Mouse (Mus musculus): ENCODE results near the gene Nup214. TPM values are rescaled to one million over a fixed set of nuclear protein-coding genes. Genes with fewer than 3 reads are reported as not detected.

Gene Nup214
- total and polyA plus RNA-seq, 3 experiments: 13.9 to 106 (median 50.9) TPM

GRCm38 (mm10) chr2:31998443-31998842 is 24.2 kb downstream of the Nup214 start:
- in situ Hi-C loops (cut with MboI; ENCODE audit: low pct_ligation_motif_present, low pct_unique_long_range_greater_than_20kb, low sequenced_read_pairs) (no loop called here), dilution Hi-C loops (cut with MboI; ENCODE audit: extremely low pct_ligation_motif_present, extremely low pct_unique_long_range_greater_than_20kb, low sequenced_read_pairs) (no loop called here)
- no peaks in the 10 kb centered on the region for H3K79me2 ChIP-seq (replicated peaks; ENCODE audit: control insufficient read depth, extremely low read depth, insufficient read depth, poor library complexity, severe bottlenecking)
- H3K4me3 ChIP-seq (replicated peaks in 1 of 3; ENCODE audit: low read depth in 2 of 3, low read length in 2 of 3, poor library complexity in 1 of 3): no peak overlapping the region
- H3K27me3 ChIP-seq (replicated peaks): no peaks in the 10 kb centered on the region
- peaks cover 72 to 89% of the 10 kb centered on the region in 2 experiments for H3K36me3 ChIP-seq (replicated peaks in 1 of 2; ENCODE audit: control insufficient read depth in 1 of 2, insufficient read depth in 1 of 2, low read length in 1 of 2)
- no peak overlapping the region for H3K9ac ChIP-seq (ENCODE audit: insufficient read depth, low read depth)
- no peak overlapping the region for H3K4me2 ChIP-seq (ENCODE audit: insufficient read depth, low read depth, poor library complexity, severe bottlenecking)
- H3K9me3 ChIP-seq (replicated peaks; ENCODE audit: low read length): no peaks in the 10 kb centered on the region
- H3K27ac ChIP-seq (ENCODE audit: insufficient read depth, low read depth): no peak overlapping the region
- no peak for DNase-seq (ENCODE audit: extremely low read depth)
- TF ChIP-seq RAD21 (IDR thresholded peaks at IDR 0.05; ENCODE audit: low read depth, low read length) (no peak), ZNF384 (IDR thresholded peaks at IDR 0.05; ENCODE audit: low read depth, low read length) (peak; percentile 65), CTCF (conservative IDR thresholded peaks at IDR 0.05 in 1 of 2, IDR thresholded peaks at IDR 0.05 in 1 of 2; ENCODE audit: low read depth in 2 of 2, low read length in 2 of 2) (peak in 1 of 2 experiments; percentile 31; a peak in 2 of 4 replicates)
- H3K4me1 ChIP-seq (ENCODE audit: control insufficient read depth in 1 of 2, insufficient read depth in 2 of 2): no peaks in the 10 kb centered on the region

- no peaks in the 10 kb centered on the region for H3K27me3 ChIP-seq (replicated peaks)
- H3K36me3 ChIP-seq (replicated peaks in 1 of 2; ENCODE audit: control insufficient read depth in 1 of 2, insufficient read depth in 1 of 2, low read length in 1 of 2): peaks cover 57 to 84% of the 10 kb centered on the region in 2 experiments
- H3K4me2 ChIP-seq (ENCODE audit: insufficient read depth, low read depth, poor library complexity, severe bottlenecking): peak overlapping the region; percentile 0; the same call in 1 of the 2 replicates
- no peak for DNase-seq (ENCODE audit: extremely low read depth)
- TF ChIP-seq ZNF384 (IDR thresholded peaks at IDR 0.05; ENCODE audit: low read depth, low read length) (peak; percentile 66), USF1 (IDR thresholded peaks at IDR 0.05; ENCODE audit: low read depth, low read length) (no peak), CHD1 (IDR thresholded peaks at IDR 0.05; ENCODE audit: low read depth, low read length) (0 out of 2 replicates have a peak, but pooled peaks have one; percentile 76), ETS1 (conservative IDR thresholded peaks at IDR 0.05; ENCODE audit: low read depth, low read length) (no peak), E2F4 (IDR thresholded peaks at IDR 0.05; ENCODE audit: insufficient replicate concordance, low read depth, low read length) (no peak), EP300 (IDR thresholded peaks at IDR 0.05; ENCODE audit: low read length) (no peak), NRF1 (IDR thresholded peaks at IDR 0.05; ENCODE audit: low read depth, low read length) (no peak)
- dilution Hi-C loops (cut with MboI; ENCODE audit: extremely low pct_ligation_motif_present, extremely low pct_unique_long_range_greater_than_20kb, low sequenced_read_pairs) (no loop called here), in situ Hi-C loops (cut with MboI; ENCODE audit: low pct_ligation_motif_present, low pct_unique_long_range_greater_than_20kb, low sequenced_read_pairs) (no loop called here)
- peaks cover 11 to 33% of the 10 kb centered on the region in 2 experiments for H3K4me1 ChIP-seq (ENCODE audit: control insufficient read depth in 1 of 2, insufficient read depth in 2 of 2)
- H3K9me3 ChIP-seq (replicated peaks; ENCODE audit: low read length): no peaks in the 10 kb centered on the region
- H3K79me2 ChIP-seq (replicated peaks; ENCODE audit: control insufficient read depth, extremely low read depth, insufficient read depth, poor library complexity, severe bottlenecking): no peaks in the 10 kb centered on the region
- peak overlapping the region; percentile 89 for H3K27ac ChIP-seq (ENCODE audit: insufficient read depth, low read depth)
- H3K4me3 ChIP-seq (replicated peaks in 1 of 3; ENCODE audit: low read depth in 2 of 3, low read length in 2 of 3, poor library complexity in 1 of 3): no peak overlapping the region
- peak overlapping the region; percentile 5 for H3K9ac ChIP-seq (ENCODE audit: insufficient read depth, low read depth)
Observed at GRCm38 (mm10) chr2:32008311-32008710, 34.1 kb downstream of the Nup214 start.

GRCm38 (mm10) chr2:32008716-32009115 is 34.5 kb downstream of the Nup214 start:
- Histone ChIP-seq H3K4me1 (ENCODE audit: control insufficient read depth in 1 of 2, insufficient read depth in 2 of 2) (peaks cover 11 to 36% of the 10 kb centered on the region in 2 experiments), H3K9me3 (replicated peaks; ENCODE audit: low read length) (no peaks in the 10 kb centered on the region), H3K27ac (ENCODE audit: insufficient read depth, low read depth) (peak overlapping the region; percentile 89), H3K27me3 (replicated peaks) (no peaks in the 10 kb centered on the region), H3K79me2 (replicated peaks; ENCODE audit: control insufficient read depth, extremely low read depth, insufficient read depth, poor library complexity, severe bottlenecking) (no peaks in the 10 kb centered on the region), H3K36me3 (replicated peaks in 1 of 2; ENCODE audit: control insufficient read depth in 1 of 2, insufficient read depth in 1 of 2, low read length in 1 of 2) (peaks cover 54 to 84% of the 10 kb centered on the region in 2 experiments), H3K4me2 (ENCODE audit: insufficient read depth, low read depth, poor library complexity, severe bottlenecking) (peak overlapping the region; percentile 0; the same call in 1 of the 2 replicates), H3K9ac (ENCODE audit: insufficient read depth, low read depth) (peak overlapping the region; percentile 5), H3K4me3 (replicated peaks in 1 of 3; ENCODE audit: low read depth in 2 of 3, low read length in 2 of 3, poor library complexity in 1 of 3) (no peak overlapping the region)
- in situ Hi-C loops (cut with MboI; ENCODE audit: low pct_ligation_motif_present, low pct_unique_long_range_greater_than_20kb, low sequenced_read_pairs) (no loop called here), dilution Hi-C loops (cut with MboI; ENCODE audit: extremely low pct_ligation_motif_present, extremely low pct_unique_long_range_greater_than_20kb, low sequenced_read_pairs) (no loop called here)
- TF ChIP-seq POLR2A (IDR thresholded peaks at IDR 0.05; ENCODE audit: low read depth, low read length) (peak; percentile 46; the same call in 1 of the 2 replicates), TCF12 (IDR thresholded peaks at IDR 0.05; ENCODE audit: low read depth, low read length) (0 out of 2 replicates have a peak, but pooled peaks have one; percentile 11), MAFK (IDR thresholded peaks at IDR 0.05; ENCODE audit: insufficient replicate concordance, low read length) (peak; percentile 46; the same call in 1 of the 2 replicates), ZC3H11A (IDR thresholded peaks at IDR 0.05; ENCODE audit: low read depth, low read length) (no peak)
- DNase-seq (ENCODE audit: extremely low read depth): peak; percentile 39

All from CH12.LX (cell line).